Mouse (Mus musculus): ENCODE data around the gene Sec14l1.
"Not testable (repeated sequence)": the region's sequence is repeated elsewhere in the genome, so short reads cannot be mapped to it uniquely, and the experiment has no call there.

Sec14l1 gene

GRCm38 (mm10) chr11:117114592-117115345, at the start of gene Sec14l1:
Sec14l1 (plus strand) TSS chr11:117115168.
- in situ Hi-C loops (cut with MboI; ENCODE audit: low sequenced_read_pairs): no loop called here

DNA sequence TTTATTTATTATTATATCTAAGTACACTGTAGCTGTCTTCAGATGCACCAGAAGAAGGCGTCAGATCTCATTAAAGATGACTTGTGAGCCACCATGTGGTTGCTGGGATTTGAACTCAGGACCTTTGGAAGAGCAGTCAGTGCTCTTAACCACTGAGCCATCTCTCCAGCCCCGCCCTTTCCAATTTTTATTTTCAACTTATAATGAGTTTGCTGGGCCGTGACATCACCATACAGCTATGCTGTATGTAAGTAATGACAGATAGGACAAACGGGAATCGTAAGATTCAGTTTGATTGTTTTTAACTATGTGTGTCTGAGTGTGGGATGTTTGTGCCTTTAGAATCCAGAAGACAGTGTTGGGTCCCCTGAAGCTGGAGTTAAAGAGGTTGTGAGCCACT, 49.4 kb upstream of the Sec14l1 start:
- in situ Hi-C loops (cut with MboI; ENCODE audit: low sequenced_read_pairs): not testable (repeated sequence)

DNA sequence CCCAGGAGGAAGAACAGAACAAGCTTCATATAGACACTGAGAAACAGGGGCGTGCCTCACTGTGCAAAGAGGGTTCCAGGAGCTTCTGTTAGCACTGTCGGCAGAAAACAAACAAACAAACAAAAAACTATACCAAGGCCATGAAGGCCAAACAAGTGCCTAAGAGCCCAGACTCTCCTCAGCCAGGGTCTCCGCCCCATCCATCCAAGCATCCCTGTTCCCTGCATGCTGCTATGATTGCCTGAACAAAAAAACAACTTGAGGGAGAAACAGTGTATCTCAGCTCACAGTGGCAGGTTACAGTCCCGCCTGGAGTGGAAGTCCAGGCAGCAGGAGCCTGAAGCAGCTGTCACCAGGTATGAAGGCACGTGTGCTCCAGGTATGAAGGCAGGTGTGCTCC, 48.2 kb upstream of the Sec14l1 start:
- in situ Hi-C loops (cut with MboI; ENCODE audit: low sequenced_read_pairs): no loop called here

- in situ Hi-C loops (cut with MboI; ENCODE audit: low sequenced_read_pairs): no loop called here
These were observed 46.6 kb upstream of the Sec14l1 start for GRCm38 (mm10) chr11:117068332-117068731.

DNA sequence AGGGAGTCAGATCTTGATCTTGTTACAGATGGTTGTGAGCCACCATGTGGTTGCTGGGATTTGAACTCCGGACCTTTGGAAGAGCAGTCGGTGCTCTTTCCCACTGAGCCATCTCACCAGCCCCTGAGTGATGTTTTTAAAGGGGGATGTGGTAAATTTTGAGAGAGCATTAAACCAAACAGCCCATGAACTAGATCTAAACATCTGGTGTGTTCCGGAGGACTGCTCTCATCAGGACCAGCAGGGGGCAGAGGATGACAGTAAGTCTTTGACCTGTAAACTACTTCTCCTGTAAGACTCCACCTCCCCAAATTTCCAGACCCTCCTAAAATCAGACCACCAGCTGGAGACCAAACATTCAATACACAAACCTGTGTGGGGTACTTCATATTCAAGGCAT, 45.9 kb upstream of the Sec14l1 start:
- in situ Hi-C loops (cut with MboI; ENCODE audit: low sequenced_read_pairs): no loop called here

GRCm38 (mm10) chr11:117070711-117071110, 44.3 kb upstream of the Sec14l1 start:
- in situ Hi-C loops (cut with MboI; ENCODE audit: low sequenced_read_pairs): no loop called here

DNA sequence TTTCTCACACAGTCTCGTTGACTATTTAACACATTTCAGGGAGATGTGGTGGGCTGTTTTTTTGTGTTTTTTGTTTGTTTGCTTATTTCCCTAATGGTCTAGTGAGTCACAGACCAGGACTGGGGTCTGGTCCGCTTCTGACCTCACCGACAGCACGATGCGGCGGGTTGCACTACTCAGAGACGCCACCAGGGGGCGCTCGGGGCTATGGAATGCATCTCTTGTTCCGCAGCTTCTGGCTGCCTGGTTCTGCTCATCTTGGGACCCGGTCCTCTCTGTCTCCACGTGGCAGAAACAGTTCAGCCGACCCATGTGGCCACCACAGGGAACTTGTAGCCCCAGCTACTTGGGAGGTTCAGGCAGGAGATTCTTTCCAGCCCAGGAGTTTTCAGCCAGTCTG, 42.8 kb upstream of the Sec14l1 start:
- in situ Hi-C loops (cut with MboI; ENCODE audit: low sequenced_read_pairs): no loop called here

DNA sequence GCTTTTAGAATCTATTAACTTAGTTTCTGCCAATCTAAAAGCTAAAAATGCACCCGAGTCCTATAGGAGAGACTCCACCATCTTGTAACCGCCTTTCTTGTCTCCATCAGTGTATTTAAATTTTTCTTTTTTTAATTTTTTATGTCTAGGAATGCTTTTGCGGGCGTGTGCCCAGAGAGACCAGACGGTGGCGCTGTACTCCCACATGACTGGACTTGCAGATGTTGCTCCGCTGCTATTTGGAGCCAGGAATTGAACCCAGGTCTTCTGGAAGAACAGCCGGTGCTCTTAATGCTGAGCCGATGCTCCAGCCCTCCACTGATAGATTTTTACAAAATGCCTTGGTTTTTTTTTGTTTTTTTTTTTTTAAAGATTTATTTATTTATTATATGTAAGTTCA, 41.5 kb upstream of the Sec14l1 start:
- in situ Hi-C loops (cut with MboI; ENCODE audit: low sequenced_read_pairs): no loop called here

DNA sequence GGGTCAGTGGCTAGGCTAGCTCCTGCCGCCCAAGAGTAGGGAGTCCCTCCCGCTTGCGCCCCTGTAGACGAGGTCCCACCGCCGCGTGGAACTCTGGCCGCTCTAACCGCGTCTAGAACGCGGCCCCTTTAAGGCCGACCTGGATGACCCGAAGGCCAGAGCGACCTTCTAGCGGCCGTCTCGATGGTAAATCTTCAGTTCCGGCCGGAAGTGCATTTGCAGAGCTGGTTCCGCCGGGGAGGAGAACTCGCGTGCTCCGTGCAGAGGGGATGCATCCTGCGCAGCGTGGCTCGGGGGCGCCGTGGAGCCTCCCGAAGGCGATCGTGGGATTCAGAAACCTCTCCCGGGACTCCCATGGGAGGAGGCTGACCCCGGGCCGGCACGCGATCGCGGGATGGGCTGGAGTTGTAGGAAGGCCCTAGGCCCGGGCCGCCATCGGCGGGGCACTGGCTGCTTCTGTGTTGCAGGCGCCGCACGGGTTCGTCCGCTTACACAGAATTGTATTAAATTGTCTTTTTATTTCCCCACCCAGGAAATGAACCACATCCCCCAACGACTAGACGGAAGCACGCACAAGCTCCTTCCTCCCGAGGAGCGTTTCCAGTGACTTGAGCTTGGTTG, 38.3 kb upstream of the Sec14l1 start:
- in situ Hi-C loops (cut with MboI; ENCODE audit: low sequenced_read_pairs): loop anchor here (25.0 kb wide), 1 partner anchor 286 kb away; no protein-coding TSS in a partner anchor

- in situ Hi-C loops (cut with MboI; ENCODE audit: low sequenced_read_pairs): loop anchor here (25.0 kb wide), 1 partner anchor 285 kb away; no protein-coding TSS in a partner anchor
These were observed 37.7 kb upstream of the Sec14l1 start for GRCm38 (mm10) chr11:117077227-117077626.

DNA sequence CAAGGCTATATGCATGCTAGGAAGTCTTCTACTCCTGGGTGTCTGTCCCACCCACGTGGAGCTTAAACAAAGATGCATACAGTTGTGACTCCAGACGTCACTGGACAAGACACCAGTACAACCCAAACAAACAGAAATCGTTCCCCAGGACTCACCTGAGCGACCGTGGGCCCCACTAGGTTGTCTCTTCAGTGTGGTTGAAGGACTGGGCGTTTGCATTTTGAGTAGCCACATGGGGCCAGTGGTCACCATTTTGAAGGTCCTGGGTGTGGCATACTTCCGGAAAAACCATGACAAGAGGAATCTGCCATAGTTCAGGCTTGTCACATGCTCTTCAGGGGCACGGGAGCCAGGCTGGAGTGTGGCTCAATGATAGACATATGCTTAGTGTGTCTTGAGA, 37.1 kb upstream of the Sec14l1 start:
- in situ Hi-C loops (cut with MboI; ENCODE audit: low sequenced_read_pairs): loop anchor here (25.0 kb wide), 1 partner anchor 284 kb away; no protein-coding TSS in a partner anchor

GRCm38 (mm10) chr11:117078637-117079240, 36.2 kb upstream of the Sec14l1 start:
- in situ Hi-C loops (cut with MboI; ENCODE audit: low sequenced_read_pairs): loop anchor here (25.0 kb wide), 1 partner anchor 284 kb away; no protein-coding TSS in a partner anchor

- in situ Hi-C loops (cut with MboI; ENCODE audit: low sequenced_read_pairs): loop anchor here (5.0 to 25.0 kb wide), 2 partner anchors 98 to 283 kb away; no protein-coding TSS in a partner anchor
These were observed 35.2 kb upstream of the Sec14l1 start for GRCm38 (mm10) chr11:117079651-117080190.

GRCm38 (mm10) chr11:117080209-117080608, 34.8 kb upstream of the Sec14l1 start:
- in situ Hi-C loops (cut with MboI; ENCODE audit: low sequenced_read_pairs): loop anchor here (5.0 to 25.0 kb wide), 2 partner anchors 97 to 282 kb away; no protein-coding TSS in a partner anchor

- in situ Hi-C loops (cut with MboI; ENCODE audit: low sequenced_read_pairs): loop anchor here (5.0 to 25.0 kb wide), 2 partner anchors 96 to 281 kb away; no protein-coding TSS in a partner anchor
These were observed 33.6 kb upstream of the Sec14l1 start for GRCm38 (mm10) chr11:117081165-117082064.

- in situ Hi-C loops (cut with MboI; ENCODE audit: low sequenced_read_pairs): loop anchor here (5.0 to 25.0 kb wide), 2 partner anchors 95 to 280 kb away; no protein-coding TSS in a partner anchor
These were observed 32.5 kb upstream of the Sec14l1 start for GRCm38 (mm10) chr11:117082353-117082934.

DNA sequence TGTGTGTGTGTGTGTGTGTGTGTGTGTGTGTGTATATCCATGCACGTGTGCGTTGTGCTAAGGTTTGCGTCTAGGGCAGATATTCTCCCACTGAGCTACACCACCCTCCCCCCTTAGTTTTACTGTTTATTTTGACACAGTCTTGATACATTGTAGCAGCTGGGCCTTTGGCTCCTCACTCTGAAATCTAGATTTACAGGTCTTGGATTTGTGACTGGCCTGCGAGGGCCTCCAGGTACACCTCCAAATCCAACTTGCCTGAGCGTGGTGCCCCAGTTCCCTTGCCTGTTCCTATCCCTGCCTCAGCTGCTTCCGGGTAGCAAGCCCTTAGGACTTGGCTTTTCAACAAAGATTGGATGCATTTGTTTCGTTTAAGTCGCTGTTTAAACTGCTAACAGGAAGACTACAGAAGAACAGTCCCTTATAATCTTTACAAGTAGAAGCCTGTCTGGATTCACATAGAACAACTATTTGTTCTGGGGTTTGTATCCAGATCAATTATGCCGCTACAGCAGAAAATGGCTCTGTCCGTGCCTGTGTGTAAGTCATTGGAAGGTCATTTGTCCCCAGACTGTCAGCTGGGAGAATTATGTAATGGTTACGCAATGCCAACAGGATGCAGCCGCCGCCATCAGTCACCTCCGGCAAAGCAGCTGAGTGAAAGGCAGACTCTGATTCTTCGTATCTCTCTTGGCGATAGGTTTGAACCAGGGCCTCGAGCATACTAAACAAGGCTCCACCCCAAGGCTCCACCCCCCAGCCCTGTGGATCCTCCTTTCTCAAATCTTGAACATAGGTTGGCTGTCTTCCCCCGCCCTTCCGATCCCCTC, 31.7 kb upstream of the Sec14l1 start:
- in situ Hi-C loops (cut with MboI; ENCODE audit: low sequenced_read_pairs): loop anchor here (5.0 to 25.0 kb wide), 2 partner anchors 94 to 279 kb away; no protein-coding TSS in a partner anchor

GRCm38 (mm10) chr11:117083882-117084260, 31.1 kb upstream of the Sec14l1 start:
- in situ Hi-C loops (cut with MboI; ENCODE audit: low sequenced_read_pairs): loop anchor here (5.0 to 25.0 kb wide), 2 partner anchors 93 to 278 kb away; no protein-coding TSS in a partner anchor

GRCm38 (mm10) chr11:117086215-117086614, 28.8 kb upstream of the Sec14l1 start:
- in situ Hi-C loops (cut with MboI; ENCODE audit: low sequenced_read_pairs): loop anchor here (25.0 kb wide), 1 partner anchor 276 kb away; no protein-coding TSS in a partner anchor
